ENCODE assay signal across 13 mouse cellular contexts in the genomic region with DNA sequence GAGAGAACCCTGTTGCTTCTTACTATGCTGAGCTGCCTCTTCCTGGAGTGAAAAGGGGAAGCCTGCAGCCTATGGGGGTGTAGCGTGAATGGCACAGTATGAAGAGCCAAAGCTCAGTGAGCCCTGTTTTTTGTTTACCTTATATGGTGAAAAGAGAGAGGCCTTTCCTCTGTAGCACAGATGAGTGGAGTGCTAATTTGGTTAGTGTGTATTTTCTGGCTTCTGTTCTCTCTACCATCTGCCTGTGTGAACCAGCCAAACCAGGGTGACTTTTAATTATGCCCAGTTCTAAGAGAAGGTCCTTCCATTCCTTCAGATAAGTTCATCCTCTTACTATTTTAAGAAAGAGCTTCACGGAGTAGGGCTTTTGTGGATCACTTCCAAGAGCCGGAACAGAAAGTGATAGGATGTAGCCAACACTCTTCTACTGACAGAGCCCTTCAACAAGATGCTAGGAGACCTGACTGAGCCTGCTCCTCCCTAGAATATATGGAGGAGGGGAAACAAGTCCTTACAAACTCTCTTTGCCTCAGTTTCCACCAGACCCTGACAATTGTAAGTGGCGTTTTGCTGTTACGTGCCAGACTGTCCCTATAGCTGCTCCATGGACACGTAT. TPM values are rescaled to one million over a fixed set of nuclear protein-coding genes. Genes with fewer than 3 reads are reported as not detected.
DNase-seq lines count a peak whose midpoint lies in the region; ATAC-seq and TF ChIP-seq lines count a peak whose summit lies in the region.
"Had no signal": no experiment of that assay in that cellular context is flagged by ENCODE, and none has a peak within 500 bp of the region (broad histone marks: within the 10 kb centered on the region; RNA-seq: fewer than 3 reads in every experiment).

No protein-coding gene starts in this region.

- no peak overlapping the region for H3K4me3 ChIP-seq in left cerebral cortex, adult 2 months
- no peak overlapping the region for H3K4me3 ChIP-seq in liver, embryonic 12.5 days
- H3K4me3 ChIP-seq: heart, adult 2 months; limb, embryonic 10.5 days; liver, embryonic 15.5 days had no signal

- ATAC-seq in liver, embryonic 12.5 days = no peak

- no peaks in the 10 kb centered on the region for H3K4me1 ChIP-seq in liver, embryonic 12.5 days
- H3K4me1 ChIP-seq: limb, embryonic 10.5 days; liver, embryonic 15.5 days had no signal

- H3K27ac ChIP-seq in left cerebral cortex, adult 2 months = peak overlapping the region; percentile 50; the same call in 1 of the 2 replicates
- no peak overlapping the region for H3K27ac ChIP-seq in liver, embryonic 12.5 days
- H3K27ac ChIP-seq: heart, adult 2 months; limb, embryonic 10.5 days; liver, embryonic 15.5 days had no signal

- H3K4me2 ChIP-seq in liver, embryonic 12.5 days = no peak overlapping the region
- H3K4me2 ChIP-seq: liver, embryonic 15.5 days had no signal

- no peaks in the 10 kb centered on the region for H3K9me3 ChIP-seq in liver, embryonic 12.5 days (replicated peaks)
- H3K9me3 ChIP-seq: limb, embryonic 10.5 days; liver, embryonic 15.5 days had no signal

- H3K9ac ChIP-seq in liver, embryonic 12.5 days = no peak overlapping the region
- H3K9ac ChIP-seq: liver, embryonic 15.5 days had no signal

- TF ChIP-seq CTCF in left cerebral cortex, adult 2 months (IDR thresholded peaks at IDR 0.05) = no peak

- WGBS in liver, embryonic 12.5 days (ENCODE audit: insufficient replicate concordance) = 70% methylated on average over 6 of the region's 6 CpGs

- no peaks in the 10 kb centered on the region for H3K36me3 ChIP-seq in liver, embryonic 12.5 days
- H3K36me3 ChIP-seq: limb, embryonic 10.5 days; liver, embryonic 15.5 days had no signal

- intact Hi-C loops in left cerebral cortex, adult 2 months (cut with DNase I) = loop anchor here (5.0 kb wide), 1 partner anchor 115 kb away; no protein-coding TSS in a partner anchor
- intact Hi-C loops in left cerebral cortex, postnatal 4 days (cut with DNase I) = no loop called here

- DNase-seq in frontal cortex, adult 2 months (ENCODE audit: extremely low spot score in 1 of 2, low spot score in 1 of 2) = peak; percentile 8 to 33
- DNase-seq in frontal cortex, postnatal 14 days (ENCODE audit: low spot score in 2 of 2) = no peak
- no peak for DNase-seq in left cerebral cortex, adult 2 months (ENCODE audit: extremely low spot score in 1 of 2, low spot score in 2 of 2)
- no peak for DNase-seq in left cerebral cortex, postnatal 4 days
- DNase-seq in cerebellum, postnatal 10 days = peak; percentile 42 to 55
- peak; percentile 58 for DNase-seq in telencephalon, adult 2 months (ENCODE audit: low read depth, low spot score)
- DNase-seq in kidney, postnatal 36 days = no peak
- DNase-seq: kidney, postnatal 10 days; midbrain, embryonic 14.5 days had no signal

- H3K27me3 ChIP-seq in liver, embryonic 12.5 days (replicated peaks) = no peaks in the 10 kb centered on the region
- H3K27me3 ChIP-seq: liver, embryonic 15.5 days had no signal

RNA-seq across cellular contexts. Expression of a gene that starts 49.7 kb away (rescaled TPM):
- polyA plus RNA-seq in frontal cortex, adult 2 months (2012; rRNA removed) = 13.9 and 16.1 TPM in 2 replicates
- total RNA-seq in left cerebral cortex, adult 2 months (2021) = 10 to 100 TPM; 70.2 to 71.6 TPM
- 100 to 1,000 TPM; 112 to 116 TPM for total RNA-seq in left cerebral cortex, postnatal 4 days (2021)
- 0.78 and 0.79 TPM in 2 replicates for polyA plus RNA-seq in liver, embryonic 12.5 days (2016; fragmentation: Nextera tagmentation; extraction: Ambion mirVana)

Comparison
In these comparisons a context has a peak if more than half of its experiments do, and no peak if none do; other contexts are left out.
1. DNase-seq: peak in frontal cortex, adult 2 months (2 of 2), cerebellum, postnatal 10 days (2 of 2) and telencephalon, adult 2 months (single experiment); none in frontal cortex, postnatal 14 days (0 of 2), left cerebral cortex, adult 2 months (0 of 2), left cerebral cortex, postnatal 4 days (single experiment) and kidney, postnatal 36 days (0 of 2).